Mouse (Mus musculus): ENCODE measurements around the gene Trappc6a. TPM values are rescaled to one million over a fixed set of nuclear protein-coding genes. Genes with fewer than 3 reads are reported as not detected.

Gene Trappc6a
- polyA plus RNA-seq (2014; fragmentation: Nextera tagmentation; extraction: Ambion mirVana) = 97.4 and 108 TPM in 2 replicates

GRCm38 (mm10) chr7:19508150-19508923, at the start of gene Trappc6a, which contains the start of gene Bloc1s3:
Trappc6a (plus strand) TSS chr7:19508395.
Bloc1s3 (minus strand) TSS chr7:19508367.
- DNase-seq (ENCODE audit: low spot score) (peak; percentile 91), ATAC-seq (replicated peaks; ENCODE audit: low FRiP score) (peak; percentile 91)
- Histone ChIP-seq H3K9ac (ENCODE audit: low read depth, low read length) (peak within 1 kb of the TSS; percentile 94), H3K27me3 (replicated peaks; ENCODE audit: control insufficient read depth, insufficient read depth, low read length) (no peaks in the 10 kb centered on the region), H3K9me3 (ENCODE audit: control insufficient read depth, low read length) (no peaks in the 10 kb centered on the region), H3K27ac (ENCODE audit: low read depth, low read length) (peak within 1 kb of the TSS; percentile 52), H3K4me3 (ENCODE audit: low read depth, low read length) (peak within 1 kb of the TSS; percentile 87), H3K36me3 (ENCODE audit: control insufficient read depth, insufficient read depth, low read length) (no peaks in the 10 kb centered on the region), H3K4me1 (replicated peaks; ENCODE audit: control insufficient read depth, insufficient read depth, low read length) (peaks cover 13% of the 10 kb centered on the region; the same call in 1 of the 2 replicates), H3K4me2 (peak within 1 kb of the TSS; percentile 84)
- under 1% methylated on average over 56 of the region's 56 CpGs for WGBS

- peak within 1 kb of the TSS; percentile 35 for H3K27ac ChIP-seq (ENCODE audit: low read depth, low read length)
- no peaks in the 10 kb centered on the region for H3K27me3 ChIP-seq (replicated peaks; ENCODE audit: control insufficient read depth, insufficient read depth, low read length)
- peak within 1 kb of the TSS; percentile 74 for H3K4me3 ChIP-seq (ENCODE audit: low read depth, low read length)
- H3K9me3 ChIP-seq (ENCODE audit: control insufficient read depth, low read length) = no peaks in the 10 kb centered on the region
- WGBS = 2% methylated on average over 23 of the region's 42 CpGs
- ATAC-seq (replicated peaks; ENCODE audit: low FRiP score) (peak; percentile 86), DNase-seq (ENCODE audit: low spot score) (peak; percentile 87)
- peak within 1 kb of the TSS; percentile 83 for H3K9ac ChIP-seq (ENCODE audit: low read depth, low read length)
- H3K36me3 ChIP-seq (ENCODE audit: control insufficient read depth, insufficient read depth, low read length) = peaks cover 6% of the 10 kb centered on the region; the same call in 1 of the 2 replicates
- H3K4me1 ChIP-seq (replicated peaks; ENCODE audit: control insufficient read depth, insufficient read depth, low read length) = peaks cover 30% of the 10 kb centered on the region
- H3K4me2 ChIP-seq = peak within 1 kb of the TSS; percentile 95
Measured at GRCm38 (mm10) chr7:19458591-19459111, 49.5 kb upstream of the Trappc6a start, which contains the start of gene Mark4. Mark4 (minus strand) TSS chr7:19458821.

GRCm38 (mm10) chr7:19459144-19459870, 48.9 kb upstream of the Trappc6a start:
- H3K9me3 ChIP-seq (ENCODE audit: control insufficient read depth, low read length) = no peaks in the 10 kb centered on the region
- WGBS = 24% methylated on average over 6 of the region's 6 CpGs
- H3K27me3 ChIP-seq (replicated peaks; ENCODE audit: control insufficient read depth, insufficient read depth, low read length) = no peaks in the 10 kb centered on the region
- ATAC-seq (replicated peaks; ENCODE audit: low FRiP score) (no peak), DNase-seq (ENCODE audit: low spot score) (no peak)
- H3K4me3 ChIP-seq (ENCODE audit: low read depth, low read length) = peak overlapping the region; percentile 74
- peak overlapping the region; percentile 58 for H3K9ac ChIP-seq (ENCODE audit: low read depth, low read length)
- peak overlapping the region; percentile 35; the same call in 1 of the 2 replicates for H3K27ac ChIP-seq (ENCODE audit: low read depth, low read length)
- peaks cover 6% of the 10 kb centered on the region; the same call in 1 of the 2 replicates for H3K36me3 ChIP-seq (ENCODE audit: control insufficient read depth, insufficient read depth, low read length)
- H3K4me2 ChIP-seq = peak overlapping the region; percentile 95
- peaks cover 32% of the 10 kb centered on the region for H3K4me1 ChIP-seq (replicated peaks; ENCODE audit: control insufficient read depth, insufficient read depth, low read length)

- ATAC-seq (replicated peaks; ENCODE audit: low FRiP score) (no peak), DNase-seq (ENCODE audit: low spot score) (no peak)
- peaks cover 29% of the 10 kb centered on the region for H3K4me1 ChIP-seq (replicated peaks; ENCODE audit: control insufficient read depth, insufficient read depth, low read length)
Measured at GRCm38 (mm10) chr7:19460500-19460899, 47.7 kb upstream of the Trappc6a start.

GRCm38 (mm10) chr7:19461488-19461887, 46.7 kb upstream of the Trappc6a start:
- Histone ChIP-seq H3K4me2 (0 out of 2 replicates have a peak overlapping the region, but pooled peaks have one; percentile 6), H3K4me1 (replicated peaks; ENCODE audit: control insufficient read depth, insufficient read depth, low read length) (peaks cover 29% of the 10 kb centered on the region), H3K36me3 (ENCODE audit: control insufficient read depth, insufficient read depth, low read length) (no peaks in the 10 kb centered on the region), H3K9me3 (ENCODE audit: control insufficient read depth, low read length) (no peaks in the 10 kb centered on the region), H3K4me3 (ENCODE audit: low read depth, low read length) (no peak overlapping the region), H3K9ac (ENCODE audit: low read depth, low read length) (no peak overlapping the region), H3K27me3 (replicated peaks; ENCODE audit: control insufficient read depth, insufficient read depth, low read length) (no peaks in the 10 kb centered on the region), H3K27ac (ENCODE audit: low read depth, low read length) (no peak overlapping the region)
- whole genome bisulfite sequencing = 13% methylated on average over 6 of the region's 6 CpGs
- ATAC-seq (replicated peaks; ENCODE audit: low FRiP score) (no peak), DNase-seq (ENCODE audit: low spot score) (peak; percentile 79)

More at GRCm38 (mm10) chr7:19460500-19460899, 47.7 kb upstream of the Trappc6a start:
- 0 out of 2 replicates have a peak, but pooled peaks cover 3% of the 10 kb centered on the region for H3K36me3 ChIP-seq (ENCODE audit: control insufficient read depth, insufficient read depth, low read length)
- H3K27me3 ChIP-seq (replicated peaks; ENCODE audit: control insufficient read depth, insufficient read depth, low read length) = no peaks in the 10 kb centered on the region
- no peak overlapping the region for H3K9ac ChIP-seq (ENCODE audit: low read depth, low read length)
- no peak overlapping the region for H3K4me3 ChIP-seq (ENCODE audit: low read depth, low read length)
- no peaks in the 10 kb centered on the region for H3K9me3 ChIP-seq (ENCODE audit: control insufficient read depth, low read length)
- WGBS = 25% methylated on average over 1 of the region's 1 CpGs
- H3K27ac ChIP-seq (ENCODE audit: low read depth, low read length) = no peak overlapping the region
- no peak overlapping the region for H3K4me2 ChIP-seq

- ATAC-seq (replicated peaks; ENCODE audit: low FRiP score) (no peak), DNase-seq (ENCODE audit: low spot score) (no peak)
- Histone ChIP-seq H3K27me3 (replicated peaks; ENCODE audit: control insufficient read depth, insufficient read depth, low read length) (0 out of 2 replicates have a peak, but pooled peaks cover under 1% of the 10 kb centered on the region), H3K4me2 (peak overlapping the region; percentile 53), H3K4me3 (ENCODE audit: low read depth, low read length) (peak overlapping the region; percentile 42), H3K36me3 (ENCODE audit: control insufficient read depth, insufficient read depth, low read length) (no peaks in the 10 kb centered on the region), H3K9me3 (ENCODE audit: control insufficient read depth, low read length) (no peaks in the 10 kb centered on the region), H3K9ac (ENCODE audit: low read depth, low read length) (peak overlapping the region; percentile 47), H3K27ac (ENCODE audit: low read depth, low read length) (peak overlapping the region; percentile 63), H3K4me1 (replicated peaks; ENCODE audit: control insufficient read depth, insufficient read depth, low read length) (peaks cover 21% of the 10 kb centered on the region)
- WGBS = 43% methylated on average over 4 of the region's 4 CpGs
Measured at GRCm38 (mm10) chr7:19462443-19462842, 45.8 kb upstream of the Trappc6a start.

- WGBS = 23% methylated on average over 6 of the region's 6 CpGs
- H3K27me3 ChIP-seq (replicated peaks; ENCODE audit: control insufficient read depth, insufficient read depth, low read length) = 0 out of 2 replicates have a peak, but pooled peaks cover 4% of the 10 kb centered on the region
- H3K4me1 ChIP-seq (replicated peaks; ENCODE audit: control insufficient read depth, insufficient read depth, low read length) = peaks cover 22% of the 10 kb centered on the region
- H3K27ac ChIP-seq (ENCODE audit: low read depth, low read length) = peak within 1 kb of the TSS; percentile 63
- peak; percentile 24; the same call in 1 of the 2 replicates for ATAC-seq (replicated peaks; ENCODE audit: low FRiP score)
- no peaks in the 10 kb centered on the region for H3K36me3 ChIP-seq (ENCODE audit: control insufficient read depth, insufficient read depth, low read length)
- DNase-seq (ENCODE audit: low spot score) = no peak
- H3K9ac ChIP-seq (ENCODE audit: low read depth, low read length) = peak within 1 kb of the TSS; percentile 47
- no peaks in the 10 kb centered on the region for H3K9me3 ChIP-seq (ENCODE audit: control insufficient read depth, low read length)
- H3K4me2 ChIP-seq = peak within 1 kb of the TSS; percentile 53
- H3K4me3 ChIP-seq (ENCODE audit: low read depth, low read length) = peak within 1 kb of the TSS; percentile 42
Measured at GRCm38 (mm10) chr7:19462884-19463381, 45.3 kb upstream of the Trappc6a start, which contains the start of gene Exoc3l2. Exoc3l2 (plus strand) TSS chr7:19463331.

Measured in liver, embryonic 11.5 days (tissue).